Mouse (Mus musculus): Measurements from ENCODE around the gene Acta2. TPM values are rescaled to one million over a fixed set of nuclear protein-coding genes. Genes with fewer than 3 reads are reported as not detected.

Gene Acta2
- total RNA-seq, 2 experiments from 2014 or later = 52.8 to 61.6 TPM

GRCm38 (mm10) chr19:34237746-34238145, 17.6 kb downstream of the Acta2 start:
- DNase-seq = no peak
- Histone ChIP-seq H3K4me3 (no peak overlapping the region), H3K27ac (no peak overlapping the region)
- intact Hi-C loops (cut with DNase I) = no loop called here
- TF ChIP-seq CTCF (IDR thresholded peaks at IDR 0.05) = no peak

DNA sequence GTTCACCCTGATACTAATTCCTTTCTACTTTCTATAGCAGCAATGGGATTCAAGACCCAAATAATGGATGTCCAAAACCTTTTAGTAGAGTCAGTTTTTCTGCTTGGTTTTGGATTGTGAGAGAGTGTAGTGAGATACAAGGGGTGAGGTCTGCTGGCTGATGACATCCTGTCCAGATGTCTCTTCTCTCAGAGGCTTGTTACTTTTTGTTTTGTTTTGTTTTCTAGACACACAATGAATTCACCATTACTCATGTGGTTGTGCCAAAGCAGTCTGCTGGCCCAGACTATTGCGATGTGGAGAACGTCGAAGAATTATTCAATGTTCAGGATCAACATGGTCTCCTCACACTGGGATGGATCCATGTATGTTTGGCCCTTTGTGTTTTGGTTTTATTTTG, 19.3 kb downstream of the Acta2 start:
- intact Hi-C loops (cut with DNase I) = no loop called here
- no peak for TF ChIP-seq CTCF (IDR thresholded peaks at IDR 0.05)
- no peak for DNase-seq
- Histone ChIP-seq H3K4me3 (no peak overlapping the region), H3K27ac (no peak overlapping the region)

- intact Hi-C loops (cut with DNase I) = no loop called here
- no peak for TF ChIP-seq CTCF (IDR thresholded peaks at IDR 0.05)
- peak overlapping the region; percentile 41; the same call in 1 of the 2 replicates for H3K27ac ChIP-seq
- H3K4me3 ChIP-seq = peak overlapping the region; percentile 43
- peak; percentile 82 for DNase-seq
Observed at GRCm38 (mm10) chr19:34233944-34234343, 21.4 kb downstream of the Acta2 start.

DNA sequence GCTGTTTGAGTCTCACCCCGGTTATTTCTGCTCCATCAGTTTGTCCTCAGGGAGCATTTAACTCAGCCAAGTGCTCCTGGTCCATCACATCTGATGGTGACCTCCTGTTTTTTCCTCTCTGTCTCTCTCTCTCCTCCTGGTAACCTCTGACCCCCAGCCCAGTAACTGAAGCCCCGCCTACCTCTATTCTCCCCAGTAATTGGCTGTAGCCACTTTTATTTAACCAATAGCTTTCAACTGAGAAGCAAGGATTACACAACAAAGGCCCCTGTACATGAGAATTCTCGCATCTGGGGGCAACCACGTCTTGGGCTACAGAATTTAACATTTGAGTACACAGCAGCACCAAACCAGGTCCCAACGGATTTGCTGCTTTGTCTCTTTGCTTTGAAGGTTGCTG, 23.1 kb downstream of the Acta2 start:
- no peak for TF ChIP-seq CTCF (IDR thresholded peaks at IDR 0.05)
- no peak overlapping the region for H3K27ac ChIP-seq
- intact Hi-C loops (cut with DNase I) = no loop called here
- no peak for DNase-seq
- H3K4me3 ChIP-seq = no peak overlapping the region

- Histone ChIP-seq H3K4me3 (no peak overlapping the region), H3K27ac (no peak overlapping the region)
- no peak for TF ChIP-seq CTCF (IDR thresholded peaks at IDR 0.05)
- intact Hi-C loops (cut with DNase I) = no loop called here
- no peak for DNase-seq
Observed at GRCm38 (mm10) chr19:34231596-34231995, 23.8 kb downstream of the Acta2 start.

DNA sequence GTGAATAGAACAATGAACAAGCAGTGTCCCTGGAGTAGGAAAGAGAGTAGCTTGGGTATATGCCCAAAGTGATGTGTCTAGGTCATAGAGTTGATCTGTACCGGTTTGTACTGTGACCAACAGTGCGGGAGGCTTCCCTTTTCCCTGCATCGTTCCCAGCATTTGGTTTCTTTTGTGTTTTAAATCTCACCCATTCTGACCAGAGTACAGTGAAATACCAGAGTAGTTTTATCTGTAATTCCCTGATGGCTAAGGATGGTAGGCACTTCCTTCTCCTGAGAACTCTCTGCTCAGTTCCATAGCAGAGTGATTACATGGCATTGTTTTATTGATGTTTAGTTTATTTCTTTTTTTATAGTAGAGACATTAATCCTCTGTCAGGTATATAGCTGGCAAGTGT, 32.6 kb downstream of the Acta2 start:
- intact Hi-C loops (cut with DNase I) = no loop called here
- no peak for TF ChIP-seq CTCF (IDR thresholded peaks at IDR 0.05)
- Histone ChIP-seq H3K27ac (no peak overlapping the region), H3K4me3 (no peak overlapping the region)
- no peak for DNase-seq

GRCm38 (mm10) chr19:34220732-34221380, 34.5 kb downstream of the Acta2 start:
- intact Hi-C loops (cut with DNase I) = no loop called here
- no peak overlapping the region for H3K4me3 ChIP-seq
- DNase-seq = no peak
- no peak for TF ChIP-seq CTCF (IDR thresholded peaks at IDR 0.05)
- H3K27ac ChIP-seq = no peak overlapping the region

- no peak overlapping the region for H3K4me3 ChIP-seq
- intact Hi-C loops (cut with DNase I) = no loop called here
- no peak overlapping the region for H3K27ac ChIP-seq
- DNase-seq = no peak
- TF ChIP-seq CTCF (IDR thresholded peaks at IDR 0.05) = no peak
Observed at GRCm38 (mm10) chr19:34219260-34219968, 36.0 kb downstream of the Acta2 start.

- Histone ChIP-seq H3K4me3 (no peak overlapping the region), H3K27ac (no peak overlapping the region)
- DNase-seq = no peak
- TF ChIP-seq CTCF (IDR thresholded peaks at IDR 0.05) = no peak
- intact Hi-C loops (cut with DNase I) = no loop called here
Observed at GRCm38 (mm10) chr19:34217761-34218160, 37.6 kb downstream of the Acta2 start.

DNA sequence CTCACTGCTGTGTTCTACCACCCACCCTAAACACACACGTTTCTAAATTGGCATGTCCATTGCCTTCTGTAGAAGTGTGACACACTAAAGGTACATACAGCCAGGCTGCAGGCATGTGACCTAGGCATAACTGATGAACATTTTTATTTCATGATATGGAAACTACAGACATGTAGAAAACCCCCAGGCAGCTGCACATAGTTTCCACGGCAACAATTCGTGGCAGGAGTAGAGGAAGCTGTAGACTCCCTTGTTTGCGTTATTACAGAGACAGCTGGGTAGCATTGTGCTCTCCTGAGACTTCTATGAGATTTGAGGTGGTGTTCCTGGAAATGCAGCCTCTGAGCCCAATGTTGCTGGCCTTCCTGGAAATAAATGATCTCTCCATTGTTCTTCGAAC, 38.4 kb downstream of the Acta2 start:
- no peak for TF ChIP-seq CTCF (IDR thresholded peaks at IDR 0.05)
- intact Hi-C loops (cut with DNase I) = no loop called here

DNA sequence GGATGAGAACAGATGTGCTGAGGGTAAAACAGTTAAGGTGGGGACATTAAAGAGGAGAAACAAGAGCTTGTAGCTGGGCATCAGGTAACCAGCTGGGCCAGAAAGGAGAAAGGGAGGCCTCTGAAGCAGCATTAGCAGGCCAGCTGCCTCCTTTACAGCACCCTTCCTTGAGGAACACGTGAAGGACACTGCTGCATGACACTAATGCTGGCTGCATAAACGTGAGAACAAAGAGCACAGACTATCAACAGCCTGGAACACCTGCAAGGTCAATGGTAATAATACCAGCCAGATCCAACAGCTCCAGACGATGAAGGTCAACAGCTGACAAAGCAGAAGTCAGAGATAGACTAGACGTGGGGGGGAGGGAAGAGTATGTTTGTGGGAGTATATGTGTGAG, 41.3 kb downstream of the Acta2 start:
- no peak for DNase-seq
- intact Hi-C loops (cut with DNase I) = no loop called here
- TF ChIP-seq CTCF (IDR thresholded peaks at IDR 0.05) = no peak
- Histone ChIP-seq H3K4me3 (no peak overlapping the region), H3K27ac (no peak overlapping the region)

More for the DNA sequence above, 38.4 kb downstream of the Acta2 start:
- no peak for DNase-seq
- H3K27ac ChIP-seq = no peak overlapping the region
- no peak overlapping the region for H3K4me3 ChIP-seq

GRCm38 (mm10) chr19:34213251-34213645, 42.1 kb downstream of the Acta2 start:
- Histone ChIP-seq H3K4me3 (no peak overlapping the region), H3K27ac (no peak overlapping the region)
- DNase-seq = no peak
- TF ChIP-seq CTCF (IDR thresholded peaks at IDR 0.05) = no peak
- intact Hi-C loops (cut with DNase I) = no loop called here

DNA sequence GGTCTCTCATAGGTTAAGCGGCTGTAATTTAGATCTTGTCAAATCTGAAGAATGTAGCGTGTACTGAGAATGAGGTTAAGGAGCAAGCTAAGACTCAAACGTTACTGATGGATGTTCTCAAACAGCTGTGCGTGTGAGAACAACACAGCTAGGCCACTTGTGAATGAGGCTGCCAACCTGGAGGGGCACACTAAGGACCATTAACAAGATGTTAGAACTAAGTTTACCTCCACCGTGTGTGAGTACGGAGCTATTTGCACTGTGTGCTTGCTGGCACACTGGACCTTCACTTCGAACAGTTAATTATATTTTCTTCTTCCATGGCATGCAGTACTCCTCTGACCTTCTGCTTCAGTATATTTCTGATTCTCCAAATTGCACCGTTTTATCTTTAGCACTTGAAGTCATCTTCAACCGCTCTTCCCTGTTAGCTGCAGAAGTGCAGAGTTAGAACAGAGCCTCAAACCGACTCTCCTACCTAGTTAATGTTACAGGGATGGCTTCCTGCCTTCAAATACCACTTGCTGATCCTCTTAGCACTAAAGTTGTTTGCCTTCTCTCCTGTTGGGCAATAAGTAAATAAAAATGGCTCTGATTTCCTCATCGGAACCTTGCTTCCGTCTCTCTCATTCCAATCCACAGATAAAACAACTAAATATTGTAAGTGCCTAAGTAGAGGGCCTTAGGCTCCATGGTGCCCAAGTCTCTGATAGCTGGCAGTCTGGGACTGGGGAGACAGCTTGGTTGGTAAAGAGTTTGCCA, 42.7 kb downstream of the Acta2 start:
- DNase-seq = no peak
- TF ChIP-seq CTCF (IDR thresholded peaks at IDR 0.05) = no peak
- H3K27ac ChIP-seq = no peak overlapping the region
- intact Hi-C loops (cut with DNase I) = no loop called here
- no peak overlapping the region for H3K4me3 ChIP-seq
